Mouse (Mus musculus): Measurements from ENCODE around the gene Lsm4. TPM values are rescaled to one million over a fixed set of nuclear protein-coding genes. Genes with fewer than 3 reads are reported as not detected.
A peak's percentile ranks its signal among the peaks of the same experiment; 100 is the strongest.

The Lsm4 gene
- polyA plus RNA-seq, 1 experiment from 2014 or later = 326 TPM

DNA sequence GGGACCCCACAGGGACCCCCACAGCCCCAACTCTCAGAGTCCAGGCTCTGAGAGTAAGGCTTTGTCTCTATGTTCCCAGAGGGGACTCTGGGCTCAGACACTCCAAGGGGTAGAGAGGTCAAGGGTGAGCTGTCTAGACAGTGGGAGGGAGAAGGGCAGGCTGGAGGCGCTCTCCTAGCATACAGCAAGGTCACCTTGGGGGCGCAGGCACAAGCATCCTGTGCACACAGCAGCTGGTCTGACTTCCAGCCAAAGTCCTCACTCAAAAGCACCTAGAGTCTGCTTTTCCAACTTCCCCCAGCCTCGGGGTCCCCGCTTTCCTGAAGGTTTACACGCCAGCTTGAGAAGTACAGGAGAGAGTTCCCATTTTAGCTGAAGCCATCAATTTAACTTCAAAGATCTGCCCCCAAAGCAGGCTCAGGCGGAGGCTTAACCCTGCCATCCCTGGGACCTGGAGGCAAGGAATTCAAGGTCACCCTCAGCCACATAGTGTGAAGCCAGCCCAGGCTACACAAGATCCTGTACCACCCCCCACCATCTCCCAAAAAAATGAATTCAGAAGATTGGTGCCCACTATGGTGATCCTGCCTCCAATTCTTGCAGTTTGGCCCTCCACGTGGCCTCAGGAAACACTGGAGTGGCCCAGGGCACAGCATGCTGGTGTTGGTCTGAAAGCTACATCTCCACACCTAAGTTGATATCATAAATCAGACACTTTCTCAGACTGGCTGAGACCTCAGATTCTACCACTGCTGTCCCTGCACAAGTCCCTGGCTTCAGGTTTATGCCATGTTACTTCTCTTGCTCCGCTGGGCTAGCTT, 25.5 kb upstream of the Lsm4 start:
- Histone ChIP-seq H3K36me3 (ENCODE audit: control insufficient read depth, insufficient read depth, low read length) (peaks cover 12% of the 10 kb centered on the region), H3K9ac (ENCODE audit: low read length) (0 out of 2 replicates have a peak overlapping the region, but pooled peaks have one; percentile 5), H3K4me2 (no peak overlapping the region), H3K9me3 (ENCODE audit: control insufficient read depth, low read length) (no peaks in the 10 kb centered on the region), H3K4me1 (ENCODE audit: control insufficient read depth, insufficient read depth, low read length) (peaks cover 10% of the 10 kb centered on the region), H3K27ac (ENCODE audit: low read depth, low read length) (peak overlapping the region; percentile 48; the same call in 1 of the 2 replicates), H3K4me3 (ENCODE audit: low read depth, low read length) (no peak overlapping the region), H3K27me3 (ENCODE audit: control insufficient read depth, insufficient read depth, low read length) (no peaks in the 10 kb centered on the region)
- ATAC-seq (ENCODE audit: low FRiP score) = peak; percentile 57; the same call in 1 of the 2 replicates
- 60% methylated on average over 8 of the region's 8 CpGs for WGBS
- no peak for DNase-seq (ENCODE audit: low spot score, missing footprints)

DNA sequence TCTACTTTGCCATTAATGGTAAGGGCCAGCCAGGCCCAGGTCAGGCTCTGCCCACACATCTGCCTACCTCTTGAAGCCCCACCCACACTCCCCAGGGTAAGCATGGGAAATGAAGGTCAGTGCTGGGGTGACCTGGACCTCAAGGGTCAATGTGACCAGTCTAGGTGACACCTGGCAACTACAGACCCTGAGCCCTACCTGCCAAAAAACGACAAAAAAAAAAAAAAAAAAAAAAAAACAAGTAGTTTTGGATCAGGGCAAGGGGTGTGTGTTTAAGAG, 24.9 kb upstream of the Lsm4 start:
- WGBS = 33% methylated on average over 1 of the region's 1 CpGs
- Histone ChIP-seq H3K4me2 (no peak overlapping the region), H3K27ac (ENCODE audit: low read depth, low read length) (no peak overlapping the region), H3K27me3 (ENCODE audit: control insufficient read depth, insufficient read depth, low read length) (no peaks in the 10 kb centered on the region), H3K36me3 (ENCODE audit: control insufficient read depth, insufficient read depth, low read length) (peaks cover 12% of the 10 kb centered on the region), H3K4me1 (ENCODE audit: control insufficient read depth, insufficient read depth, low read length) (peaks cover 10% of the 10 kb centered on the region), H3K4me3 (ENCODE audit: low read depth, low read length) (no peak overlapping the region), H3K9me3 (ENCODE audit: control insufficient read depth, low read length) (no peaks in the 10 kb centered on the region), H3K9ac (ENCODE audit: low read length) (no peak overlapping the region)
- ATAC-seq (ENCODE audit: low FRiP score) (no peak), DNase-seq (ENCODE audit: low spot score, missing footprints) (no peak)

GRCm38 (mm10) chr8:70648921-70649320, 24.1 kb upstream of the Lsm4 start:
- Histone ChIP-seq H3K27me3 (ENCODE audit: control insufficient read depth, insufficient read depth, low read length) (no peaks in the 10 kb centered on the region), H3K9ac (ENCODE audit: low read length) (0 out of 2 replicates have a peak overlapping the region, but pooled peaks have one; percentile 16), H3K9me3 (ENCODE audit: control insufficient read depth, low read length) (no peaks in the 10 kb centered on the region), H3K4me1 (ENCODE audit: control insufficient read depth, insufficient read depth, low read length) (peaks cover 12% of the 10 kb centered on the region), H3K4me2 (no peak overlapping the region), H3K36me3 (ENCODE audit: control insufficient read depth, insufficient read depth, low read length) (peaks cover 12% of the 10 kb centered on the region), H3K27ac (ENCODE audit: low read depth, low read length) (no peak overlapping the region; the same call in 1 of the 2 replicates), H3K4me3 (ENCODE audit: low read depth, low read length) (no peak overlapping the region)
- ATAC-seq (ENCODE audit: low FRiP score) (no peak), DNase-seq (ENCODE audit: low spot score, missing footprints) (no peak)
- WGBS = 66% methylated on average over 3 of the region's 3 CpGs

GRCm38 (mm10) chr8:70649324-70649723, 23.7 kb upstream of the Lsm4 start:
- 84% methylated on average over 4 of the region's 4 CpGs for WGBS
- Histone ChIP-seq H3K4me2 (no peak overlapping the region), H3K4me1 (ENCODE audit: control insufficient read depth, insufficient read depth, low read length) (peaks cover 12% of the 10 kb centered on the region), H3K36me3 (ENCODE audit: control insufficient read depth, insufficient read depth, low read length) (peaks cover 12% of the 10 kb centered on the region), H3K27ac (ENCODE audit: low read depth, low read length) (no peak overlapping the region; the same call in 1 of the 2 replicates), H3K27me3 (ENCODE audit: control insufficient read depth, insufficient read depth, low read length) (no peaks in the 10 kb centered on the region), H3K9me3 (ENCODE audit: control insufficient read depth, low read length) (no peaks in the 10 kb centered on the region), H3K9ac (ENCODE audit: low read length) (no peak overlapping the region), H3K4me3 (ENCODE audit: low read depth, low read length) (no peak overlapping the region)
- DNase-seq (ENCODE audit: low spot score, missing footprints) = no peak
- ATAC-seq (ENCODE audit: low FRiP score) = peak; percentile 27

- DNase-seq (ENCODE audit: low spot score, missing footprints) = no peak
- no peak overlapping the region for H3K27ac ChIP-seq (ENCODE audit: low read depth, low read length)
- H3K27me3 ChIP-seq (ENCODE audit: control insufficient read depth, insufficient read depth, low read length) = no peaks in the 10 kb centered on the region
- no peaks in the 10 kb centered on the region for H3K9me3 ChIP-seq (ENCODE audit: control insufficient read depth, low read length)
- peaks cover 21% of the 10 kb centered on the region for H3K4me1 ChIP-seq (ENCODE audit: control insufficient read depth, insufficient read depth, low read length)
- 94% methylated on average over 17 of the region's 17 CpGs for WGBS
- H3K36me3 ChIP-seq (ENCODE audit: control insufficient read depth, insufficient read depth, low read length) = peaks cover 12% of the 10 kb centered on the region
- no peak overlapping the region for H3K9ac ChIP-seq (ENCODE audit: low read length)
- ATAC-seq (ENCODE audit: low FRiP score) = no peak
- no peak overlapping the region for H3K4me3 ChIP-seq (ENCODE audit: low read depth, low read length)
- no peak overlapping the region for H3K4me2 ChIP-seq
Observed at GRCm38 (mm10) chr8:70650351-70650750, 22.7 kb upstream of the Lsm4 start.

DNA sequence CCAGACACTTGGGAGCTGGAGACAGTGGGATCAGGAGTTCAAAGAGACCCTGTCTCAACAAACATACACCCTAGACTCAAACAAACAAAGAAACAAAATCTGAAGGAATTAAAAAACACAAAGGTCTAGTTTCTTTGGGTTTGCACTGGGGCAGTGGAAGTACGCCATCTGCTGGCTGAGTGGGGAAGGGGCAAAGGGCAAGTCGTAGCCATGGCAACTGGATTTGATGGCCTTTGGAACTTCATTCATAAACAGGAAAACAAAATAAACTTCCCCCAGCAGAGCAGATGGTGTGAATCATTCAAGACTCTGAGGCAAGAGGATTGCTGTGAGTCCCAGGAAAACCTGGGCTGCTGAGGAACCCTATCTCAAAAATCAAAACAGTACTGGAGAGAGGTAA, 19.8 kb upstream of the Lsm4 start:
- no peak overlapping the region for H3K4me3 ChIP-seq (ENCODE audit: low read depth, low read length)
- DNase-seq (ENCODE audit: low spot score, missing footprints) = peak; percentile 95
- H3K9ac ChIP-seq (ENCODE audit: low read length) = no peak overlapping the region
- no peak for ATAC-seq (ENCODE audit: low FRiP score)
- no peaks in the 10 kb centered on the region for H3K9me3 ChIP-seq (ENCODE audit: control insufficient read depth, low read length)
- no peak overlapping the region for H3K4me2 ChIP-seq
- H3K27ac ChIP-seq (ENCODE audit: low read depth, low read length) = 0 out of 2 replicates have a peak overlapping the region, but pooled peaks have one; percentile 10
- H3K36me3 ChIP-seq (ENCODE audit: control insufficient read depth, insufficient read depth, low read length) = peaks cover 12% of the 10 kb centered on the region
- WGBS = 58% methylated on average over 2 of the region's 2 CpGs
- peaks cover 35% of the 10 kb centered on the region for H3K4me1 ChIP-seq (ENCODE audit: control insufficient read depth, insufficient read depth, low read length)
- H3K27me3 ChIP-seq (ENCODE audit: control insufficient read depth, insufficient read depth, low read length) = no peaks in the 10 kb centered on the region

DNA sequence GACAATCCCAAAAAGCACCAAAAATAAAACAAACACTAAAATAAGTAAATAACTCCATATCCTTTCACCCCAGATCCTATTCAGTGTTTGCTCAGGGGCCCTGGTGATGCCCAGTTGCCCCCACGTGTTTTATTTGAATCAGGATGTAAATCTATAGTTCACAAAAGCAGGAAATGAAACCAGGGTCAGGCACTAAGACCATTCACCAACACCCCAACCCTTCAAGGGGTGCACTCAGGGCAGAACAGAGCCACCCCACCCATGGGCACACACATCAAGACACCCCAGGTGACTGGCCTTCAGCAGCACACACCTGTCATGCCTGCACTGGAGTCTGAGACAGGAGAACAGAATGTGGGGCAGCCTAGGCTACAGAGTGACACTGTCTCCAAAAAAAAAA, 18.9 kb upstream of the Lsm4 start:
- no peak for ATAC-seq (ENCODE audit: low FRiP score)
- Histone ChIP-seq H3K9me3 (ENCODE audit: control insufficient read depth, low read length) (no peaks in the 10 kb centered on the region), H3K4me3 (ENCODE audit: low read depth, low read length) (no peak overlapping the region), H3K4me2 (no peak overlapping the region), H3K9ac (ENCODE audit: low read length) (no peak overlapping the region), H3K27ac (ENCODE audit: low read depth, low read length) (no peak overlapping the region), H3K4me1 (ENCODE audit: control insufficient read depth, insufficient read depth, low read length) (peaks cover 44% of the 10 kb centered on the region), H3K27me3 (ENCODE audit: control insufficient read depth, insufficient read depth, low read length) (no peaks in the 10 kb centered on the region), H3K36me3 (ENCODE audit: control insufficient read depth, insufficient read depth, low read length) (peaks cover 12% of the 10 kb centered on the region)
- WGBS = 85% methylated on average over 1 of the region's 1 CpGs
- no peak for DNase-seq (ENCODE audit: low spot score, missing footprints)

GRCm38 (mm10) chr8:70655469-70655868, 17.6 kb upstream of the Lsm4 start:
- Histone ChIP-seq H3K27me3 (ENCODE audit: control insufficient read depth, insufficient read depth, low read length) (no peaks in the 10 kb centered on the region), H3K4me3 (ENCODE audit: low read depth, low read length) (no peak overlapping the region), H3K36me3 (ENCODE audit: control insufficient read depth, insufficient read depth, low read length) (peaks cover 3% of the 10 kb centered on the region; the same call in 1 of the 2 replicates), H3K4me2 (peak overlapping the region; percentile 17; the same call in 1 of the 2 replicates), H3K27ac (ENCODE audit: low read depth, low read length) (peak overlapping the region; percentile 96), H3K9ac (ENCODE audit: low read length) (peak overlapping the region; percentile 41), H3K4me1 (ENCODE audit: control insufficient read depth, insufficient read depth, low read length) (peaks cover 47% of the 10 kb centered on the region), H3K9me3 (ENCODE audit: control insufficient read depth, low read length) (no peaks in the 10 kb centered on the region)
- ATAC-seq (ENCODE audit: low FRiP score) (no peak), DNase-seq (ENCODE audit: low spot score, missing footprints) (no peak)
- 12% methylated on average over 2 of the region's 2 CpGs for WGBS

DNA sequence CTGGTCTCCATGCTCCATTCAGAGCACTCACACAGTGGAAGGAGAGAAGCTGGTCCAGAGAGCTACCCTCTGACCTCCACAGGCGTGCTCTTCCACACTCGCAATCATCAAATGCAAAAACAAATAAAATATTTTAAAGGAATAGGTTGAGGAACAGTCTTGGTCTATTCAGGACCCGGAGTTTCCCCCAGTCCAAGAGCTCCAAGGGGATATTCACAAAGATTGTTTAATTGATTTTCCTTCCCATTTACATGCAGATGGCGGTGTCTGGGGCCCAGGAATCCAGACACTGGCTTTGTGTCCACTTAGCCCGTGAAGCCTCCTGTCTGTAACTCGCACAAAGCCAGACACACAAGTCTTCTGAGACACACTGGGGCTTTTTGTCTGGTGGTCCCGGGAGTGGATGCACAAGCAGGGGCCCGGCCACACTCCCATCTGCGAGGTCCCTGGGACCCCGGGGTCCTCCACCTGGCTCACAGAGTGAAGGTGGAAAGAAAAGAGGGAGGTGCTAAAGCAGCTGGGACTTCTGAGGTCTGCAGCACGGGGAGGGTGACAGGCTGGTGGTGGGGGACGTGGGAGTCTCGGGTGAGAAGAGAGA, 16.8 kb upstream of the Lsm4 start:
- no peaks in the 10 kb centered on the region for H3K27me3 ChIP-seq (ENCODE audit: control insufficient read depth, insufficient read depth, low read length)
- H3K4me2 ChIP-seq = 0 out of 2 replicates have a peak overlapping the region, but pooled peaks have one; percentile 17
- 29% methylated on average over 13 of the region's 13 CpGs for WGBS
- H3K9ac ChIP-seq (ENCODE audit: low read length) = peak overlapping the region; percentile 41
- peak; percentile 60 for ATAC-seq (ENCODE audit: low FRiP score)
- H3K4me3 ChIP-seq (ENCODE audit: low read depth, low read length) = no peak overlapping the region
- peak; percentile 93 for DNase-seq (ENCODE audit: low spot score, missing footprints)
- peak overlapping the region; percentile 96 for H3K27ac ChIP-seq (ENCODE audit: low read depth, low read length)
- H3K36me3 ChIP-seq (ENCODE audit: control insufficient read depth, insufficient read depth, low read length) = 0 out of 2 replicates have a peak, but pooled peaks cover 2% of the 10 kb centered on the region
- peaks cover 48% of the 10 kb centered on the region for H3K4me1 ChIP-seq (ENCODE audit: control insufficient read depth, insufficient read depth, low read length)
- no peaks in the 10 kb centered on the region for H3K9me3 ChIP-seq (ENCODE audit: control insufficient read depth, low read length)

Data from midbrain, embryonic 11.5 days (tissue).